Mouse (Mus musculus): ENCODE measurements around the gene Syt17. TPM values are rescaled to one million over a fixed set of nuclear protein-coding genes. Genes with fewer than 3 reads are reported as not detected.
"Not testable (repeated sequence)": the region's sequence is repeated elsewhere in the genome, so short reads cannot be mapped to it uniquely, and the experiment has no call there.

The Syt17 gene
- polyA plus RNA-seq, 1 experiment = not detected

- no peak for TF ChIP-seq POLR2A (IDR thresholded peaks at IDR 0.05; ENCODE audit: borderline replicate concordance, low read depth, low read length)
- TF ChIP-seq CTCF (IDR thresholded peaks at IDR 0.05; ENCODE audit: low read depth, low read length) = no peak
- no peak overlapping the region for H3K4me3 ChIP-seq (ENCODE audit: insufficient read depth, low read length)
- no peaks in the 10 kb centered on the region for H3K4me1 ChIP-seq (ENCODE audit: control insufficient read depth, insufficient read depth, low read length)
- no peak overlapping the region for H3K27ac ChIP-seq (ENCODE audit: insufficient read depth, low read depth, low read length)
These were observed 83.5 kb downstream of the Syt17 start for GRCm38 (mm10) chr7:118364353-118365007.

GRCm38 (mm10) chr7:118363587-118364233 lies 84.3 kb downstream of the Syt17 start:
- H3K27ac ChIP-seq (ENCODE audit: insufficient read depth, low read depth, low read length) = no peak overlapping the region
- no peaks in the 10 kb centered on the region for H3K4me1 ChIP-seq (ENCODE audit: control insufficient read depth, insufficient read depth, low read length)
- TF ChIP-seq POLR2A (IDR thresholded peaks at IDR 0.05; ENCODE audit: borderline replicate concordance, low read depth, low read length) (no peak), CTCF (IDR thresholded peaks at IDR 0.05; ENCODE audit: low read depth, low read length) (no peak)
- H3K4me3 ChIP-seq (ENCODE audit: insufficient read depth, low read length) = no peak overlapping the region

GRCm38 (mm10) chr7:118362931-118363330 lies 85.1 kb downstream of the Syt17 start:
- Histone ChIP-seq H3K27ac (ENCODE audit: insufficient read depth, low read depth, low read length) (no peak overlapping the region), H3K4me1 (ENCODE audit: control insufficient read depth, insufficient read depth, low read length) (no peaks in the 10 kb centered on the region), H3K4me3 (ENCODE audit: insufficient read depth, low read length) (no peak overlapping the region)
- TF ChIP-seq CTCF (IDR thresholded peaks at IDR 0.05; ENCODE audit: low read depth, low read length) (no peak), POLR2A (IDR thresholded peaks at IDR 0.05; ENCODE audit: borderline replicate concordance, low read depth, low read length) (no peak)

- TF ChIP-seq CTCF (IDR thresholded peaks at IDR 0.05; ENCODE audit: low read depth, low read length) (no peak), POLR2A (IDR thresholded peaks at IDR 0.05; ENCODE audit: borderline replicate concordance, low read depth, low read length) (no peak)
- no peak overlapping the region for H3K4me3 ChIP-seq (ENCODE audit: insufficient read depth, low read length)
- no peaks in the 10 kb centered on the region for H3K4me1 ChIP-seq (ENCODE audit: control insufficient read depth, insufficient read depth, low read length)
- H3K27ac ChIP-seq (ENCODE audit: insufficient read depth, low read depth, low read length) = no peak overlapping the region
These were observed 85.8 kb downstream of the Syt17 start for GRCm38 (mm10) chr7:118362258-118362657.

- Histone ChIP-seq H3K4me3 (ENCODE audit: insufficient read depth, low read length) (no peak overlapping the region), H3K27ac (ENCODE audit: insufficient read depth, low read depth, low read length) (no peak overlapping the region), H3K4me1 (ENCODE audit: control insufficient read depth, insufficient read depth, low read length) (no peaks in the 10 kb centered on the region)
- TF ChIP-seq POLR2A (IDR thresholded peaks at IDR 0.05; ENCODE audit: borderline replicate concordance, low read depth, low read length) (no peak), CTCF (IDR thresholded peaks at IDR 0.05; ENCODE audit: low read depth, low read length) (no peak)
These were observed 89.0 kb downstream of the Syt17 start for GRCm38 (mm10) chr7:118358977-118359376.

- H3K4me1 ChIP-seq (ENCODE audit: control insufficient read depth, insufficient read depth, low read length); H3K27ac ChIP-seq (ENCODE audit: insufficient read depth, low read depth, low read length); H3K4me3 ChIP-seq (ENCODE audit: insufficient read depth, low read length): not testable (repeated sequence)
These were observed 91.5 kb downstream of the Syt17 start for GRCm38 (mm10) chr7:118356410-118357005.

GRCm38 (mm10) chr7:118350840-118351239 lies 97.2 kb downstream of the Syt17 start:
- Histone ChIP-seq H3K27ac (ENCODE audit: insufficient read depth, low read depth, low read length) (no peak overlapping the region), H3K4me1 (ENCODE audit: control insufficient read depth, insufficient read depth, low read length) (peaks cover 10% of the 10 kb centered on the region), H3K4me3 (ENCODE audit: insufficient read depth, low read length) (no peak overlapping the region)
- no peak for TF ChIP-seq CTCF (IDR thresholded peaks at IDR 0.05; ENCODE audit: low read depth, low read length)
- TF ChIP-seq POLR2A (IDR thresholded peaks at IDR 0.05; ENCODE audit: borderline replicate concordance, low read depth, low read length) = no peak

- Histone ChIP-seq H3K4me3 (ENCODE audit: insufficient read depth, low read length) (no peak overlapping the region), H3K27ac (ENCODE audit: insufficient read depth, low read depth, low read length) (no peak overlapping the region), H3K4me1 (ENCODE audit: control insufficient read depth, insufficient read depth, low read length) (peaks cover 27% of the 10 kb centered on the region)
- no peak for TF ChIP-seq POLR2A (IDR thresholded peaks at IDR 0.05; ENCODE audit: borderline replicate concordance, low read depth, low read length)
- no peak for TF ChIP-seq CTCF (IDR thresholded peaks at IDR 0.05; ENCODE audit: low read depth, low read length)
These were observed 101.1 kb downstream of the Syt17 start for GRCm38 (mm10) chr7:118346943-118347342.

- peaks cover 27% of the 10 kb centered on the region for H3K4me1 ChIP-seq (ENCODE audit: control insufficient read depth, insufficient read depth, low read length)
- no peak overlapping the region for H3K27ac ChIP-seq (ENCODE audit: insufficient read depth, low read depth, low read length)
- H3K4me3 ChIP-seq (ENCODE audit: insufficient read depth, low read length) = no peak overlapping the region
- TF ChIP-seq POLR2A (IDR thresholded peaks at IDR 0.05; ENCODE audit: borderline replicate concordance, low read depth, low read length) (no peak), CTCF (IDR thresholded peaks at IDR 0.05; ENCODE audit: low read depth, low read length) (no peak)
These were observed 101.6 kb downstream of the Syt17 start for GRCm38 (mm10) chr7:118346432-118346831.

GRCm38 (mm10) chr7:118345396-118345795 lies 102.6 kb downstream of the Syt17 start:
- Histone ChIP-seq H3K4me1 (ENCODE audit: control insufficient read depth, insufficient read depth, low read length) (peaks cover 27% of the 10 kb centered on the region), H3K27ac (ENCODE audit: insufficient read depth, low read depth, low read length) (no peak overlapping the region), H3K4me3 (ENCODE audit: insufficient read depth, low read length) (no peak overlapping the region)
- no peak for TF ChIP-seq CTCF (IDR thresholded peaks at IDR 0.05; ENCODE audit: low read depth, low read length)
- TF ChIP-seq POLR2A (IDR thresholded peaks at IDR 0.05; ENCODE audit: borderline replicate concordance, low read depth, low read length) = no peak
